Mouse (Mus musculus): ENCODE results near the gene Muc1. TPM values are rescaled to one million over a fixed set of nuclear protein-coding genes. Genes with fewer than 3 reads are reported as not detected.

The Muc1 gene
- polyA plus RNA-seq, 1 experiment from 2014 or later, result 0.52 TPM

DNA sequence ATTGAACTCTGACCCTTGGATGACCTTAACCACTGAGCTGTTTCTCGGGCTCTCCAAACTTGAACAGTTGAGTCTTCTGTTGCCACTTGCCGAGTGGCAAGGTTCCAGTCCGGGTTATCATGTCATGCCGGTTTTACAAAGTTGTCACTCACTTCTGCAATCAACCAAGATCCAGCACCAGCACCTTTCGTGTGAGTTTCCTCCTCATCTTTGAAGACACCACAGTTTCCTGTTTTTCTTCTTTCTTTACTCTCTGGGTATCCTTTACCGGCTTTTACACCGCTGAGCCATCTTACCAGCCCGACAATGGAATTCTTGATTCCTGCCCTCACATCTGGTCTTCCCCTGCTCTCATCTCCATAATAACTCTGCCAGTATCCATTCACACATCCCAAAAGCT is 38.4 kb upstream of the Muc1 start:
- Histone ChIP-seq H3K9ac (no peak overlapping the region), H3K4me3 (replicated peaks; ENCODE audit: low read length) (no peak overlapping the region), H3K4me1 (replicated peaks; ENCODE audit: control insufficient read depth, insufficient read depth, low read length) (peaks cover under 1% of the 10 kb centered on the region; the same call in 1 of the 2 replicates), H3K9me3 (ENCODE audit: control insufficient read depth, low read length) (no peaks in the 10 kb centered on the region), H3K27ac (no peak overlapping the region), H3K27me3 (ENCODE audit: control insufficient read depth, insufficient read depth, low read length) (no peaks in the 10 kb centered on the region), H3K4me2 (replicated peaks) (no peak overlapping the region), H3K36me3 (replicated peaks; ENCODE audit: control insufficient read depth, insufficient read depth) (peaks cover 21% of the 10 kb centered on the region)
- ATAC-seq (ENCODE audit: low FRiP score), result no peak
- 87% methylated on average over 8 of the region's 8 CpGs for WGBS
- DNase-seq (ENCODE audit: low spot score), result no peak

GRCm38 (mm10) chr3:89193351-89193750 is 35.5 kb upstream of the Muc1 start:
- WGBS, result 67% methylated on average over 1 of the region's 1 CpGs
- Histone ChIP-seq H3K36me3 (replicated peaks; ENCODE audit: control insufficient read depth, insufficient read depth) (peaks cover 7% of the 10 kb centered on the region), H3K9me3 (ENCODE audit: control insufficient read depth, low read length) (no peaks in the 10 kb centered on the region), H3K4me2 (replicated peaks) (no peak overlapping the region), H3K4me3 (replicated peaks; ENCODE audit: low read length) (no peak overlapping the region), H3K27me3 (ENCODE audit: control insufficient read depth, insufficient read depth, low read length) (no peaks in the 10 kb centered on the region), H3K27ac (no peak overlapping the region), H3K4me1 (replicated peaks; ENCODE audit: control insufficient read depth, insufficient read depth, low read length) (peaks cover 9% of the 10 kb centered on the region), H3K9ac (no peak overlapping the region)
- no peak for DNase-seq (ENCODE audit: low spot score)
- no peak for ATAC-seq (ENCODE audit: low FRiP score)

- peaks cover 9% of the 10 kb centered on the region for H3K4me1 ChIP-seq (replicated peaks; ENCODE audit: control insufficient read depth, insufficient read depth, low read length)
- H3K9me3 ChIP-seq (ENCODE audit: control insufficient read depth, low read length), result no peaks in the 10 kb centered on the region
- H3K27ac ChIP-seq, result no peak overlapping the region
- DNase-seq (ENCODE audit: low spot score) (no peak), ATAC-seq (ENCODE audit: low FRiP score) (no peak)
- H3K36me3 ChIP-seq (replicated peaks; ENCODE audit: control insufficient read depth, insufficient read depth), result peaks cover 2% of the 10 kb centered on the region; the same call in 1 of the 2 replicates
- no peak overlapping the region for H3K9ac ChIP-seq
- H3K4me3 ChIP-seq (replicated peaks; ENCODE audit: low read length), result no peak overlapping the region
- H3K4me2 ChIP-seq (replicated peaks), result no peak overlapping the region
- no peaks in the 10 kb centered on the region for H3K27me3 ChIP-seq (ENCODE audit: control insufficient read depth, insufficient read depth, low read length)
- 91% methylated on average over 2 of the region's 2 CpGs for WGBS
Observed at GRCm38 (mm10) chr3:89193853-89194252, 35.0 kb upstream of the Muc1 start.

DNA sequence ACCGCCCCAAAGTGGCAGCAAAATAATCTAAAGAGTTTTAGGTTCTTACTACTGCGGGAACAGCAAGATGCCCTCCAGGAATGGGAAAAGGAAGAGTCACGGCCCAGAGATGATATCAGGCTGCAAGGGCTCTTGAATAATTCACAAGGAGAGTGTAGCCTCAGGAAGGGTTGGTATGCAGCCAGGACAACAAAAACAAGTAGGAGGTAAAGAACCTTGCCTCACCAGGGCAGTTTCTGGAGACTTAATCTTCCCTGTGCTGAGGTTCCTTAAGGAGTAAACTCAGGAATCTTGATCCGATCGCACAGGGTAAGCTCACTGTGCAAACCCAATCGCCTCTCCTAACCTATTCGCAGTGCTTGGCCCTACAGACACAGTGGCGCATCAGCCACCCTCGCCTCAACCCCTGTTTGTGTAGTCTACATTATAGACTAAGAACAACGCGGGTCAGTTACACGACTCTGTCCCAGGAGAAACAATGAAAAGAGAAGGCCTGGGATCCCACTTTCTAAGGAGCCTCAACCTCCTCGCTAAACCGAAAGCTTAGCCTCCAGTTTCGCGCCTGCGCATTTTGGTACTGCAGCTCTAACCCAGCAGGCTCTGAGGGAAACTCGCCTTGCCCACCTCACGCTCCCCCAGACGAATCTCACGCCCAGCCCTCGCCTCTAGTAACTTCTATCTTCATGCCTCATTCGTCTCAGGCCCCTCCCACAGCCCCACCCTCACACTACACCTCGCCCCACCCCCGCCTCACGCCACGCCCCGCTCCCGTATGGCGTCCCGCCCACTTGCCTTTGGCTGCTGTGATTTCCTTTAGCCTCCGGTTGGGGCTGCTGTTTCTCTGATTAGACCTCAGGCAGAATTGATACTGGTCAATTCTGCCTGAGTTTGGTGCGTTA is 32.6 kb upstream of the Muc1 start:
- H3K9me3 ChIP-seq (ENCODE audit: control insufficient read depth, low read length), result no peaks in the 10 kb centered on the region
- DNase-seq (ENCODE audit: low spot score), result peak; percentile 84
- H3K27ac ChIP-seq, result peak overlapping the region; percentile 84
- no peaks in the 10 kb centered on the region for H3K36me3 ChIP-seq (replicated peaks; ENCODE audit: control insufficient read depth, insufficient read depth)
- peak overlapping the region; percentile 33 for H3K4me3 ChIP-seq (replicated peaks; ENCODE audit: low read length)
- peak overlapping the region; percentile 64 for H3K9ac ChIP-seq
- 6% methylated on average over 33 of the region's 33 CpGs for WGBS
- ATAC-seq (ENCODE audit: low FRiP score), result peak; percentile 95
- H3K4me1 ChIP-seq (replicated peaks; ENCODE audit: control insufficient read depth, insufficient read depth, low read length), result peaks cover 9% of the 10 kb centered on the region
- H3K27me3 ChIP-seq (ENCODE audit: control insufficient read depth, insufficient read depth, low read length), result no peaks in the 10 kb centered on the region
- peak overlapping the region; percentile 84 for H3K4me2 ChIP-seq (replicated peaks)

- no peak overlapping the region for H3K4me3 ChIP-seq (replicated peaks; ENCODE audit: low read length)
- H3K4me1 ChIP-seq (replicated peaks; ENCODE audit: control insufficient read depth, insufficient read depth, low read length), result peaks cover 14% of the 10 kb centered on the region
- no peak overlapping the region for H3K9ac ChIP-seq
- H3K4me2 ChIP-seq (replicated peaks), result no peak overlapping the region
- H3K36me3 ChIP-seq (replicated peaks; ENCODE audit: control insufficient read depth, insufficient read depth), result peaks cover 9% of the 10 kb centered on the region
- no peak overlapping the region for H3K27ac ChIP-seq
- DNase-seq (ENCODE audit: low spot score), result no peak
- H3K9me3 ChIP-seq (ENCODE audit: control insufficient read depth, low read length), result no peaks in the 10 kb centered on the region
- no peaks in the 10 kb centered on the region for H3K27me3 ChIP-seq (ENCODE audit: control insufficient read depth, insufficient read depth, low read length)
- no peak for ATAC-seq (ENCODE audit: low FRiP score)
- 79% methylated on average over 3 of the region's 3 CpGs for WGBS
Observed at GRCm38 (mm10) chr3:89199839-89200238, 29.0 kb upstream of the Muc1 start.

DNA sequence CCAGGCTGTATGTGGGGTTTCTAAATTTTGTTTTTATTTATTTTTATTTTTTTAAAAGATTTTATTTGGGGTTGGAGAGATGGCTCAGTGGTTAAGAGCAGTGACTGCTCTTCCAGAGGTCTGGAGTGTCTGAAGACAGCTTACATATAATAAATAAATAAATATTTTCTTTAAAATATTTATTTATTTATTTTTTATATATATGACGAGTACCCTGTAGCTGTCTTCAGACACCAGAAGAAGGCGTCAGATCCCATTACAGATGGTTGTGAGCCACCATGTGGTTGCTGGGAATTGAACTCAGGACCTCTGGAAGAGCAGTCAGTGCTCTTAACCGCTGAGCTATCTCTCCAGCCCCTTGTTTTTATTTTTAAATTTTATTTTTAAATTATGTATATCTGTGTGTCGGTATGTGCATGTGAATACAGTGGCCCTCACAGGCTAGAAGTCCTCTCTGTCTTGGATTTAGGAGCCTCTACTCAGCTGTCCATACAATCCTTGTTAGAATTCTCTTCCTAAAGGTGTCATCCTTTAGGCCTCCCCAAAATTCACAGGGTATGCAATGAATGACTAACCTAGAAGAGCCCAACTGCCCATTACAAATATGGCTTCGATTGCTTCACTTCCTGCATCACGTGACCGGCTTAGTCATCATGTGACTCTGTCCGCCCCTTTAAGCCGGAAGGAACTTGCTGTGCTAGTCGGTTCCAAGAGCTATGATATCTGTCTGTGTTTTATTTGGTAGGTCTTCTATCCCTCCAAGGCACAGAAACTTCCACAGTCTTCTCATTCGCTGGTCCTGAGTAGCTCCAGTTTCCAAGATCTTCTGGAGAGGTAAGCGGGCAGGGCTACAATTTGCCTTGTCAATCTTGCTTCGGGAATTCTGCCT is 26.4 kb upstream of the Muc1 start, which contains the start of gene Gba:
Gene Gba, plus strand, starts transcription at position 676 of the 889 bp plus-strand sequence.
- DNase-seq (ENCODE audit: low spot score), result peak; percentile 98
- ATAC-seq (ENCODE audit: low FRiP score), result peak; percentile 91
- H3K4me2 ChIP-seq (replicated peaks), result peak within 1 kb of the TSS; percentile 62
- no peaks in the 10 kb centered on the region for H3K27me3 ChIP-seq (ENCODE audit: control insufficient read depth, insufficient read depth, low read length)
- H3K36me3 ChIP-seq (replicated peaks; ENCODE audit: control insufficient read depth, insufficient read depth), result peaks cover 35% of the 10 kb centered on the region
- peaks cover 5% of the 10 kb centered on the region for H3K4me1 ChIP-seq (replicated peaks; ENCODE audit: control insufficient read depth, insufficient read depth, low read length)
- H3K27ac ChIP-seq, result no peak within 1 kb of the TSS
- H3K9ac ChIP-seq, result peak within 1 kb of the TSS; percentile 62
- 24% methylated on average over 13 of the region's 13 CpGs for WGBS
- H3K9me3 ChIP-seq (ENCODE audit: control insufficient read depth, low read length), result no peaks in the 10 kb centered on the region
- peak within 1 kb of the TSS; percentile 44 for H3K4me3 ChIP-seq (replicated peaks; ENCODE audit: low read length)

DNA sequence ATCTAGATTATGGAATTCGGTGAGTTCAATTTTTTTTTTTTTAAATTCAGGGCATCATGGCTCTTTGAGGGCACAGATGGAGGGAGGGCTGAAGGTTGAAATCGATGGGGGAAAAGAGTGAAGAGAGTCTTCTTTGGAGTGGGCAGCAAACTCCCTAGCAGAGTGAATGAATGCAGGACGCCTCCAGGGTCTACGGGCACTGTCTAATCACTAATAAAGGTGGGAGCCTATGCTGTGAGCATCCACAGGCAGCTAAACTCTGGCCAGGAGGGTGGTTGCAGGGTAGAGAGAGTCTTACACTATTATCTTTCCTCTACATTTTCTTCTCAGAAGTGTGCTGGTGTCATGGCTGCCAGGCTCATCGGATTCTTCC is 25.7 kb upstream of the Muc1 start:
- WGBS, result 35% methylated on average over 5 of the region's 5 CpGs
- Histone ChIP-seq H3K9me3 (ENCODE audit: control insufficient read depth, low read length) (no peaks in the 10 kb centered on the region), H3K9ac (peak overlapping the region; percentile 62), H3K36me3 (replicated peaks; ENCODE audit: control insufficient read depth, insufficient read depth) (peaks cover 41% of the 10 kb centered on the region), H3K4me3 (replicated peaks; ENCODE audit: low read length) (peak overlapping the region; percentile 44), H3K4me1 (replicated peaks; ENCODE audit: control insufficient read depth, insufficient read depth, low read length) (peaks cover 5% of the 10 kb centered on the region), H3K27ac (no peak overlapping the region), H3K4me2 (replicated peaks) (peak overlapping the region; percentile 62), H3K27me3 (ENCODE audit: control insufficient read depth, insufficient read depth, low read length) (no peaks in the 10 kb centered on the region)
- 0 out of 2 replicates have a peak, but pooled peaks have one; percentile 18 for ATAC-seq (ENCODE audit: low FRiP score)
- DNase-seq (ENCODE audit: low spot score), result no peak

- no peak overlapping the region for H3K9ac ChIP-seq
- no peak overlapping the region for H3K27ac ChIP-seq
- H3K4me1 ChIP-seq (replicated peaks; ENCODE audit: control insufficient read depth, insufficient read depth, low read length), result peaks cover 5% of the 10 kb centered on the region
- no peak overlapping the region for H3K4me2 ChIP-seq (replicated peaks)
- ATAC-seq (ENCODE audit: low FRiP score) (no peak), DNase-seq (ENCODE audit: low spot score) (no peak)
- no peak overlapping the region for H3K4me3 ChIP-seq (replicated peaks; ENCODE audit: low read length)
- H3K27me3 ChIP-seq (ENCODE audit: control insufficient read depth, insufficient read depth, low read length), result no peaks in the 10 kb centered on the region
- H3K36me3 ChIP-seq (replicated peaks; ENCODE audit: control insufficient read depth, insufficient read depth), result peaks cover 71% of the 10 kb centered on the region
- WGBS, result 95% methylated on average over 7 of the region's 7 CpGs
- no peaks in the 10 kb centered on the region for H3K9me3 ChIP-seq (ENCODE audit: control insufficient read depth, low read length)
Observed at GRCm38 (mm10) chr3:89206079-89206478, 22.8 kb upstream of the Muc1 start.

GRCm38 (mm10) chr3:89206695-89207094 is 22.2 kb upstream of the Muc1 start:
- Histone ChIP-seq H3K4me1 (replicated peaks; ENCODE audit: control insufficient read depth, insufficient read depth, low read length) (peaks cover 5% of the 10 kb centered on the region), H3K9me3 (ENCODE audit: control insufficient read depth, low read length) (no peaks in the 10 kb centered on the region), H3K36me3 (replicated peaks; ENCODE audit: control insufficient read depth, insufficient read depth) (peaks cover 71% of the 10 kb centered on the region), H3K27ac (no peak overlapping the region), H3K27me3 (ENCODE audit: control insufficient read depth, insufficient read depth, low read length) (no peaks in the 10 kb centered on the region), H3K4me3 (replicated peaks; ENCODE audit: low read length) (no peak overlapping the region), H3K9ac (no peak overlapping the region), H3K4me2 (replicated peaks) (no peak overlapping the region)
- WGBS, result 92% methylated on average over 2 of the region's 2 CpGs
- no peak for ATAC-seq (ENCODE audit: low FRiP score)
- no peak for DNase-seq (ENCODE audit: low spot score)

Measured in hindbrain, embryonic 14.5 days (tissue).